Mouse (Mus musculus) CH12.LX (cell line): ENCODE measurements around the gene Itpr2. TPM values are rescaled to one million over a fixed set of nuclear protein-coding genes. Genes with fewer than 3 reads are reported as not detected.

Experiments
- DNase-seq: peaks from one replicate; pipeline ENCODE4 v3.0.0-alpha.2; 2013; ENCODE audit errors: extremely low read depth
- H3K27ac ChIP-seq: 2 replicates; pipeline ENCODE4 v1.5.1; 2012; ENCODE audit warnings: low read depth, mild to moderate bottlenecking, control low read depth, moderate library complexity; ENCODE audit not compliant: insufficient read depth
- H3K27me3 ChIP-seq: replicated peaks from 2 replicates; pipeline ENCODE3; 2012; ENCODE audit warnings: inconsistent platforms
- H3K36me3 ChIP-seq, 2 experiments: replicated peaks in 1 of 2; 2 replicates each; pipeline versions ENCODE3 to v1.6.1; 2012; ENCODE audit warnings: inconsistent platforms in 1 of 2, low read length in 1 of 2, mild to moderate bottlenecking in 1 of 2, mixed read lengths in 1 of 2, moderate library complexity in 1 of 2; ENCODE audit not compliant: control insufficient read depth in 1 of 2, insufficient read depth in 1 of 2
- H3K4me1 ChIP-seq, 2 experiments: 2 replicates each; pipeline ENCODE4 v1.6.1; 2012; ENCODE audit warnings: inconsistent platforms in 1 of 2, moderate library complexity in 1 of 2; ENCODE audit not compliant: insufficient read depth in 2 of 2, control insufficient read depth in 1 of 2
- H3K4me2 ChIP-seq: 2 replicates; pipeline ENCODE4 v1.6.1; 2012; ENCODE audit warnings: low read depth, mild to moderate bottlenecking, control low read depth; ENCODE audit not compliant: poor library complexity, insufficient read depth, severe bottlenecking
- H3K4me3 ChIP-seq, 3 experiments: fragments of 150-350 bp in 1 of 3; sonication (generic) in 1 of 3; replicated peaks in 1 of 3; 2 replicates each; pipeline versions ENCODE3 to v1.5.1; 2011 to 2012; ENCODE audit warnings: low read depth in 2 of 3, low read length in 2 of 3, mild to moderate bottlenecking in 2 of 3, moderate library complexity in 2 of 3, control low read depth in 1 of 3, improper control_type of control experiment in 1 of 3, inconsistent platforms in 1 of 3, mixed read lengths in 1 of 3; ENCODE audit not compliant: poor library complexity in 1 of 3
- H3K79me2 ChIP-seq: replicated peaks from 2 replicates; pipeline ENCODE4 v1.6.1; 2012; ENCODE audit warnings: mild to moderate bottlenecking, moderate library complexity; ENCODE audit not compliant: control insufficient read depth, poor library complexity, insufficient read depth, severe bottlenecking; ENCODE audit errors: extremely low read depth
- H3K9ac ChIP-seq: 2 replicates; pipeline ENCODE4 v1.6.1; 2012; ENCODE audit warnings: low read depth, mild to moderate bottlenecking, control low read depth, moderate library complexity; ENCODE audit not compliant: insufficient read depth
- H3K9me3 ChIP-seq: replicated peaks from 2 replicates; pipeline ENCODE3; 2012; ENCODE audit warnings: low read length, inconsistent platforms, mixed read lengths
- CHD1 ChIP-seq: IDR thresholded peaks from 2 replicates; pipeline ENCODE4 v1.6.1; 2012; ENCODE audit warnings: low read depth, low read length, improper control_type of control experiment, inconsistent platforms
- CTCF ChIP-seq, 2 experiments: IDR thresholded peaks in 1 of 2; conservative IDR thresholded peaks in 1 of 2; 2 replicates each; pipeline ENCODE4 v1.5.1; 2011 to 2012; ENCODE audit warnings: low read depth in 2 of 2, low read length in 2 of 2, improper control_type of control experiment in 1 of 2, inconsistent platforms in 1 of 2, mild to moderate bottlenecking in 1 of 2, moderate library complexity in 1 of 2
- ELF1 ChIP-seq: IDR thresholded peaks from 2 replicates; pipeline ENCODE4 v1.6.1; 2014; ENCODE audit warnings: low read depth, mild to moderate bottlenecking, inconsistent platforms, low read length, improper control_type of control experiment
- EP300 ChIP-seq: IDR thresholded peaks from 2 replicates; pipeline ENCODE4 v1.6.1; 2011; ENCODE audit warnings: low read length, improper control_type of control experiment
- ETS1 ChIP-seq: conservative IDR thresholded peaks from 2 replicates; pipeline ENCODE4 v1.6.1; 2012; ENCODE audit warnings: low read depth, mild to moderate bottlenecking, inconsistent platforms, low read length, improper control_type of control experiment, moderate library complexity
- GABPA ChIP-seq: IDR thresholded peaks from 2 replicates; pipeline ENCODE4 v1.6.1; 2012; ENCODE audit warnings: low read depth, low read length, improper control_type of control experiment, inconsistent platforms; ENCODE audit not compliant: insufficient replicate concordance
- IRF4 ChIP-seq: IDR thresholded peaks from 2 replicates; pipeline ENCODE4 v1.6.1; 2014; ENCODE audit warnings: low read depth, mild to moderate bottlenecking, inconsistent platforms, low read length, improper control_type of control experiment
- JUN ChIP-seq: IDR thresholded peaks from 2 replicates; pipeline ENCODE4 v1.6.1; 2011; ENCODE audit warnings: low read depth, mild to moderate bottlenecking, low read length, improper control_type of control experiment, moderate library complexity; ENCODE audit not compliant: insufficient read depth
- KAT2A ChIP-seq: IDR thresholded peaks from 2 replicates; pipeline ENCODE4 v1.6.1; 2012; ENCODE audit warnings: low read length, improper control_type of control experiment, inconsistent platforms; ENCODE audit not compliant: insufficient replicate concordance
- MAFK ChIP-seq: IDR thresholded peaks from 2 replicates; pipeline ENCODE4 v1.6.1; 2011; ENCODE audit warnings: low read length, improper control_type of control experiment; ENCODE audit not compliant: insufficient replicate concordance
- MAX ChIP-seq: IDR thresholded peaks from 2 replicates; pipeline ENCODE4 v1.6.1; 2011; ENCODE audit warnings: low read length, improper control_type of control experiment
- MEF2A ChIP-seq: IDR thresholded peaks from 2 replicates; pipeline ENCODE4 v1.6.1; 2014; ENCODE audit warnings: low read depth, mild to moderate bottlenecking, inconsistent platforms, low read length, improper control_type of control experiment, borderline replicate concordance
- MXI1 ChIP-seq: IDR thresholded peaks from 2 replicates; pipeline ENCODE4 v1.6.1; 2011; ENCODE audit warnings: mild to moderate bottlenecking, low read depth, low read length, improper control_type of control experiment
- NELFE ChIP-seq: IDR thresholded peaks from 2 replicates; pipeline ENCODE4 v1.6.1; 2011; ENCODE audit warnings: low read depth, low read length, improper control_type of control experiment
- NRF1 ChIP-seq: IDR thresholded peaks from 2 replicates; pipeline ENCODE4 v1.6.1; 2014; ENCODE audit warnings: low read depth, mild to moderate bottlenecking, inconsistent platforms, low read length, improper control_type of control experiment, moderate library complexity
- RAD21 ChIP-seq: IDR thresholded peaks from 2 replicates; pipeline ENCODE4 v1.6.1; 2011; ENCODE audit warnings: low read depth, mild to moderate bottlenecking, low read length, improper control_type of control experiment, moderate library complexity
- SMC3 ChIP-seq: IDR thresholded peaks from 2 replicates; pipeline ENCODE4 v1.6.1; 2011; ENCODE audit warnings: low read depth, low read length, improper control_type of control experiment
- TBP ChIP-seq: conservative IDR thresholded peaks from 2 replicates; pipeline ENCODE4 v1.6.1; 2011; ENCODE audit warnings: low read depth, low read length, improper control_type of control experiment
- TCF12 ChIP-seq: IDR thresholded peaks from 2 replicates; pipeline ENCODE4 v1.6.1; 2014; ENCODE audit warnings: low read depth, mild to moderate bottlenecking, inconsistent platforms, low read length, improper control_type of control experiment
- UBTF ChIP-seq: IDR thresholded peaks from 2 replicates; pipeline ENCODE4 v1.6.1; 2012; ENCODE audit warnings: low read depth, mild to moderate bottlenecking, inconsistent platforms, low read length, improper control_type of control experiment, moderate library complexity
- ZC3H11A ChIP-seq: IDR thresholded peaks from 2 replicates; pipeline ENCODE4 v1.6.1; 2012; ENCODE audit warnings: low read depth, mild to moderate bottlenecking, inconsistent platforms, low read length, improper control_type of control experiment
- dilution Hi-C: fragments of 300-500 bp; cut with MboI; formaldehyde crosslinking; loops from 2 replicates; pipeline ENCODE4 v1.14.3; 2020; ENCODE audit warnings: low sequenced_read_pairs; ENCODE audit not compliant: extremely low pct_unique_long_range_greater_than_20kb, extremely low pct_ligation_motif_present
- in situ Hi-C: fragments of 300-500 bp; cut with MboI; formaldehyde crosslinking; loops from 3 replicates; pipeline ENCODE4 v1.14.3; 2019; ENCODE audit warnings: low sequenced_read_pairs, low pct_ligation_motif_present, low pct_unique_long_range_greater_than_20kb, mixed read lengths
- polyA plus RNA-seq: library from polyadenylated mRNA; unstranded; fragments of >175 nt; gene quantifications from 2 replicates; pipeline ENCODE4 v1.2.1, GENCODE M21; 2012; ENCODE audit warnings: low read depth; ENCODE audit not compliant: insufficient read length
- total RNA-seq, 2 experiments: library from RNA; depleted of rRNA; stranded (reverse); fragments of 300-350 nt in 1 of 2; fragments of >200 nt in 1 of 2; gene quantifications; 2 replicates each; pipeline ENCODE4 v1.2.3; 2012 to 2014

Itpr2 gene
- total and polyA plus RNA-seq, 3 experiments: 3.5 to 8.9 (median 4.4) TPM

GRCm38 (mm10) chr6:146258751-146259150 is 243.3 kb downstream of the Itpr2 start:
- Histone ChIP-seq H3K4me1 (no peaks in the 10 kb centered on the region), H3K4me3 (no peak overlapping the region), H3K9ac (no peak overlapping the region), H3K27me3 (no peaks in the 10 kb centered on the region), H3K79me2 (no peaks in the 10 kb centered on the region), H3K4me2 (no peak overlapping the region), H3K9me3 (peaks cover 3% of the 10 kb centered on the region), H3K36me3 (peaks cover 2% of the 10 kb centered on the region in 2 experiments), H3K27ac (no peak overlapping the region)
- TF ChIP-seq NRF1: no peak
- TF ChIP-seq CTCF (conservative IDR thresholded peaks at IDR 0.05 in 1 of 2, IDR thresholded peaks at IDR 0.05 in 1 of 2; ENCODE audit: low read depth in 2 of 2, low read length in 2 of 2): no peak
- no peak for TF ChIP-seq MAX
- TF ChIP-seq TCF12: no peak
- no peak for TF ChIP-seq MXI1
- no peak for TF ChIP-seq MAFK
- no peak for TF ChIP-seq JUN
- TF ChIP-seq ELF1: no peak
- TF ChIP-seq ETS1: no peak
- no peak for TF ChIP-seq MEF2A
- TF ChIP-seq EP300: no peak
- no peak for TF ChIP-seq KAT2A
- TF ChIP-seq IRF4: no peak
- no peak for TF ChIP-seq GABPA
- TF ChIP-seq UBTF: no peak
- no peak for TF ChIP-seq NELFE
- TF ChIP-seq TBP: no peak
- dilution Hi-C loops (no loop called here), in situ Hi-C loops (no loop called here)
- no peak for DNase-seq

GRCm38 (mm10) chr6:146258261-146258660 is 243.8 kb downstream of the Itpr2 start:
- no peak for DNase-seq
- Histone ChIP-seq H3K27ac (no peak overlapping the region), H3K79me2 (no peaks in the 10 kb centered on the region), H3K9ac (no peak overlapping the region), H3K4me2 (no peak overlapping the region), H3K9me3 (peaks cover 3% of the 10 kb centered on the region), H3K4me1 (no peaks in the 10 kb centered on the region), H3K27me3 (no peaks in the 10 kb centered on the region), H3K4me3 (no peak overlapping the region), H3K36me3 (peaks cover 2% of the 10 kb centered on the region in 2 experiments)
- in situ Hi-C loops: no loop called here
- TF ChIP-seq CHD1 (no peak), RAD21 (peak; percentile 21; the same call in 1 of the 2 replicates), ELF1 (no peak), SMC3 (peak; percentile 15; the same call in 1 of the 2 replicates), CTCF (conservative IDR thresholded peaks at IDR 0.05 in 1 of 2, IDR thresholded peaks at IDR 0.05 in 1 of 2; ENCODE audit: low read depth in 2 of 2, low read length in 2 of 2) (peak in 1 of 2 experiments; percentile 27; a peak in 2 of 4 replicates), GABPA (no peak), ZC3H11A (no peak)
- dilution Hi-C loops: no loop called here
